Mouse (Mus musculus) liver, adult 10 weeks (tissue): ENCODE results near the gene Ranbp1. TPM values are rescaled to one million over a fixed set of nuclear protein-coding genes. Genes with fewer than 3 reads are reported as not detected.

Source experiments
- polyA plus RNA-seq: library from polyadenylated mRNA; stranded (reverse); fragments of 350-450 nt; fragmentation: Illumina TruSeq; extraction: RNeasy Lipid Tissue Mini Kit (QIAGEN cat#74804); gene quantifications from one replicate; pipeline ENCODE4 v1.2.3, GENCODE M21; 2014; ENCODE audit warnings: low read depth, low replicate concordance

The Ranbp1 gene
- 38.4 TPM for polyA plus RNA-seq

DNA sequence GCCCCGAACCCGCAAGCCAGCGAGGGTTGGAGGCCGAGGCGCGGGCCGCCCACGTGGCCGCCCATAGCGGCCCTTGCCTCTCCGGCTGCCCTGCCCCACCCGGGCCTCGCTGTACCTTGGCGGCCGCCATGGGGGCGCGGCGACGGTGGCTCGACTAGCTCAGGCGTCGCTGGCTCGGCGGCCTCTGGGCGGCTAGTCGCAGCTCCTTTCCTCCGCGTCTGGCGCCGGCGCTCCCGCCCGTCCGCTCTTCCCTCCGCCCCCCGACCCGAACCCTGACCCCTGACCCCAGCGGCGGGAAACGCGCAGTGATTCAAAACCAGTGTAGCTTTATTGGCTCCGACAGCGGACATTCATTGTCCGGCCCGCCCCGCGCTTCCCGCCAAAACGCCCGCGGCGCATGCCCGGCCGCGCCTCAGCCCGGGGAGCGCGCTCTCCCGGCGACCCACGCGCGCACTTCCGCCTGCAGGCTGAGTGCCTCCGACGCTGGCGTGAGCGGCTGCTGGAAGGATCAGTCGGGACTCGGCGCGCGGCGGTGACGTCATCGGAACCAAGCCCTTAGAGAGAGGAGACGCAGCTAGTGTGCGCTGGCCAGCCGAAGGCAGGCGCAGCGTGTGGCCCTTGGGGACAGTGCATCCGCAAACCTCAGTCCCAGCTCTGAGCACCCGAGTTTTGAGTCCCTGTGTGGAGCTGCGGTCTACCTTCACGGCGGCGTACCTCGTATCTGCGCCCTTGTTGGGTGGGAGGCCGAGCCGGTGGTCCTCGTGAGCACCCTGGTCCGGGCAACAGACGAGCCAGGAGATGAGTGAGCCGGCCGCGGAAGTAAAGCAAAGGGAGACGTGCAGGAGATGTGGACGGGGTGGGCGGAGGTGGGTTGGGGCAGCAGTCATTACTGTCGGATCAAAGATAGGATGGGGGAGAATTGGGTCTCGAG lies at the start of gene Ranbp1, which contains the start of gene Trmt2a:
TSS of gene Ranbp1 (minus strand) at position 300 of the 931 bp plus-strand sequence.
TSS of gene Trmt2a (plus strand) at position 247 of the 931 bp plus-strand sequence.

DNA sequence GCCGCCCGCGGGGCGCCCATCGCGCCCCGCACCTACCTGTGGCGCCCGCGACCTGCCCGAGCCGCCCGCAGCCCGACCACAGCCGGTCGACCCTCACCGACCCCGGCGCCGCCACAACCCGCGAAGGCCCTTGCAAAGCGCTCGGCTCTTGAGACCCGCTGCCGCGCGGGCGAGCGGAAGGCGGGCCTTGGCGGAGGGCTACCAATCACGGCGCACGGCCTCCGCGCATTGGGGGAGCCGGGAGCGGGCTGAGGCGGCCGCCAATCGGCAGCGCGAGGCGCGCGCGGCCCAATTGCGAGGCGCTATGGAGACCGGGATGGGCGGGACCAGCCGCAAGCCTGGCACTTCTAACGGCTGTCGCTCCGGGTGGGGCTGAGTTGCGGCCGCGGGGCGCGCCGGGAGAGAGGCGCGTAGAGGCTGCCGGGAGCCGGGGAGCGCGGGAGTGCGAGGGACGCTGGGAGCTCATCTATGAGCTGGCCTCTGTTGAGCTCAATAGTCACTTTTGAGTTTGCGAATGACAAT lies 40.6 kb upstream of the Ranbp1 start, which contains the start of gene Dgcr8:
TSS of gene Dgcr8 (minus strand) at position 180 of the 522 bp plus-strand sequence.

DNA sequence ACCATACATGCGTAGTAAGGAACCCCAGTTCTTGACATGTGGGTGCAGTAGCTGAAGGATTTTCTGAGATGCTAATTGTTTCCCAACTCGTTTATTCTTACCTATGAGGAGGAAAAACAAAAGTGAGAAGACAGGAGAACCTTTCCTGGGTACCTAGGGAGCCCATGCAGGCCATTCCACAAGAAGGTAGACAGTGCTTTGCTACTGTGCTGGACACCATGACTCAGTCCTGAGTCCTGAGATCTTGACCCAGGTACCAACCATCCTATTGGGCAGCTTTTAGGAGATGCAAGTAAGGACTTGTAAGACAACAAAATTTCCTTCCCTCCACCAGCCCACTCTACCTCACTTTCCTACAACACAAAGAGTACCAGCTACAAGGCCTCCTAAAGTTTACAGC lies 9.7 kb upstream of the Ranbp1 start, which contains the start of gene Gm49776:
TSS of gene Gm49776 (minus strand) at position 101 of the 400 bp plus-strand sequence.

DNA sequence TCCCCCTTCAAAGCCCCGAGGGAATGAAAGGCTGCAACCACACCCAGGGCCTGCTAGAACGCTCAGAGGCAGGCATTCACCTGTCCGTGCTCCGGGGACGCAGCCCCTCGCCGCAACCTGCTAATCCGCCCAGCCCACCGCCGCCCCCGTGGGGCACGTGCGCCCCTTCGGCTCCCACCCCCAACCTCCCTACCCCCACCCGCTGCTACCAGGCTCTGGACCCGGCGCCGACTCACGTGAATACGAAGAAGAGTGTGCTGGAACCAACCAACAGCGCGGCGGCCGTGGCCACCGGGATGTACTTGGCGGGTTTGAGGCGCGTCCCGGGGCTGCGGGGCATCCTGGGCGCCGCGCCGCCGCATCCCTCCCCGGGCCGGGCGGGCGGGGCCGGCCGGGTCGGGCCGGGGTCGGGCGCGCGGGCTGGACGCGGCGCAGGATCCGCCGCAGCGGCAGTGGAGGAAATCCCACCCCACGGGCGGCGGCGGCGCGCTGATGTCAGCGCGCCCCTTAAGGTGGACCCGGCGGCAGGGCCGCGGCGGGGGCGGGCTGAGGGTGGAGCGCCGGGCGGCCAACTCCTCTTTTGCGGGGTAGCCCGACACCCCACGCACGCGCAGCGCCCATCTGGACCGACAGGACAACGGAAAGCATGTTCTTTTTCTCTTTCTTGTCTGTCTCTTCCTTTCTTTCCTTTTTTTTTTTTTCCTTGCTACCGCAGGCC lies 13.7 kb downstream of the Ranbp1 start, which contains the start of gene Zdhhc8:
TSS of gene Zdhhc8 (minus strand) at position 466 of the 718 bp plus-strand sequence.

DNA sequence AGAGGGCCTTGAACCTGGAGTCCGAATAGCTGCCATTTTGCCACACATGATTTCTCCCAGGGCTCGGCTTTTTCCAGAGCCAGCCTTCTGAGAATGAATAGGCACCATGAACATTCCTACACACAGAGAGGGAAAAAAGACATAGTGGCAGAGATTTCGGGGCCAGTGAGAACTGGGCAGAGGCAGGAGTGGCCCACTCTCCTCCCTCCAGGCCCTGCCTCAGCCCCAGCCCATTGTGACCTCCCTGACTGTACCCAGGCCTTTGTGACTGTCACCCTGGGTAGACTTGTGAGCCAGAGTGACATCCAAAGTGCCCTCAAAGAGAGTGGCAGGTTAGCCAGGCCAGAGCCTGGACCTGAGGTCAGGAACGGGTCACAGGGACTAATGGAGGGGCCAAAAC lies 31.0 kb downstream of the Ranbp1 start, which contains the start of gene Ccdc188:
TSS of gene Ccdc188 (plus strand) at position 301 of the 400 bp plus-strand sequence.

Other genes with a start within 250 kb of the Ranbp1 start
- gene Dgcr6, start 195.9 kb downstream of the Ranbp1 start, polyA plus RNA-seq = 12.2 TPM
- gene Prodh, start 158.5 kb downstream of the Ranbp1 start, polyA plus RNA-seq = 14.7 TPM
- not detected for gene Rtn4r, start 121.1 kb downstream of the Ranbp1 start, polyA plus RNA-seq
- not detected for gene Ccdc188, start 30.9 kb downstream of the Ranbp1 start, polyA plus RNA-seq
- not detected for gene Zdhhc8, start 13.6 kb downstream of the Ranbp1 start, polyA plus RNA-seq
- gene Trmt2a, start 53 bp downstream of the Ranbp1 start, polyA plus RNA-seq = 11.7 TPM
- not detected for gene Gm49776, start 9.6 kb upstream of the Ranbp1 start, polyA plus RNA-seq
- 8.6 TPM for gene Dgcr8, start 40.5 kb upstream of the Ranbp1 start, polyA plus RNA-seq
- 12.6 TPM for gene Tango2, start 99.4 kb upstream of the Ranbp1 start, polyA plus RNA-seq
- gene Arvcf, start 99.5 kb upstream of the Ranbp1 start, polyA plus RNA-seq = 0.34 TPM
- 6.9 TPM for gene Txnrd2, start 177.7 kb upstream of the Ranbp1 start, polyA plus RNA-seq
- 108 TPM for gene Comt, start 178.1 kb upstream of the Ranbp1 start, polyA plus RNA-seq
- 0.40 TPM for gene Gnb1l, start 250.0 kb upstream of the Ranbp1 start, polyA plus RNA-seq